Comparison of ENCODE assay signal across 16 mouse cellular contexts in genomic region chr12:26401254-26401653, GRCm38 (mm10). TPM values are rescaled to one million over a fixed set of nuclear protein-coding genes. Genes with fewer than 3 reads are reported as not detected.
DNase-seq lines count a peak whose midpoint lies in the region; ATAC-seq and TF ChIP-seq lines count a peak whose summit lies in the region.
"Had no signal": no experiment of that assay in that cellular context is flagged by ENCODE, and none has a peak within 500 bp of the region (broad histone marks: within the 10 kb centered on the region; RNA-seq: fewer than 3 reads in every experiment).

No protein-coding gene starts in this region.

- peak overlapping the region; percentile 61 for H3K27ac ChIP-seq in heart, embryonic 13.5 days (replicated peaks)
- peak overlapping the region; percentile 78 for H3K27ac ChIP-seq in lung, embryonic 14.5 days (ENCODE audit: low read depth)
- H3K27ac ChIP-seq in bone marrow, adult 2 months (ENCODE audit: control insufficient read depth, insufficient read depth, low read depth, low read length, poor library complexity) = peak overlapping the region; percentile 61; the same call in 1 of the 2 replicates
- peak overlapping the region; percentile 53; the same call in 1 of the 2 replicates for H3K27ac ChIP-seq in liver, postnatal 0 days (ENCODE audit: low read depth)
- H3K27ac ChIP-seq: left cerebral cortex, adult 2 months; midbrain, embryonic 15.5 days had no signal

- no peak for DNase-seq in heart, adult 8-10 months (ENCODE audit: low spot score)
- peak; percentile 28 for DNase-seq in lung, embryonic 14.5 days
- no peak for DNase-seq in lung, postnatal 36 days
- DNase-seq in liver, postnatal 0 days = no peak
- no peak for DNase-seq in layer of hippocampus, postnatal 10 days (ENCODE audit: low spot score in 2 of 2)
- DNase-seq in adrenal gland, postnatal 14 days = no peak
- DNase-seq: adrenal gland, postnatal 36 days; cerebellum, adult 8-10 months; kidney, adult 8-10 months; lung, adult 2 months; thymus, postnatal 14 days had no signal

- H3K4me1 ChIP-seq in heart, embryonic 13.5 days = peaks cover 49% of the 10 kb centered on the region
- peaks cover 37% of the 10 kb centered on the region for H3K4me1 ChIP-seq in lung, embryonic 14.5 days (ENCODE audit: insufficient read depth)
- peaks cover 19% of the 10 kb centered on the region for H3K4me1 ChIP-seq in bone marrow, adult 2 months (ENCODE audit: control insufficient read depth, insufficient read depth, low read length)
- H3K4me1 ChIP-seq in liver, postnatal 0 days (ENCODE audit: insufficient read depth) = peaks cover 33% of the 10 kb centered on the region

- 83% methylated on average over 1 of the region's 1 CpGs for WGBS in heart, embryonic 13.5 days
- WGBS in lung, embryonic 14.5 days = 76% methylated on average over 1 of the region's 1 CpGs
- 31% methylated on average over 1 of the region's 1 CpGs for WGBS in bone marrow, adult 2 months
- 48% methylated on average over 1 of the region's 1 CpGs for WGBS in liver, postnatal 0 days (ENCODE audit: insufficient replicate concordance)

- no peak overlapping the region for H3K4me3 ChIP-seq in heart, embryonic 13.5 days
- no peak overlapping the region for H3K4me3 ChIP-seq in lung, embryonic 14.5 days (ENCODE audit: low read depth, low read length)
- no peak overlapping the region for H3K4me3 ChIP-seq in bone marrow, adult 2 months (replicated peaks; ENCODE audit: control insufficient read depth, low read depth, low read length)
- no peak overlapping the region for H3K4me3 ChIP-seq in liver, postnatal 0 days (ENCODE audit: low read depth, low read length)
- H3K4me3 ChIP-seq: left cerebral cortex, adult 2 months; midbrain, embryonic 15.5 days had no signal

- no peak for TF ChIP-seq POLR2A in bone marrow, adult 2 months (IDR thresholded peaks at IDR 0.05; ENCODE audit: borderline replicate concordance, control insufficient read depth, low read depth, low read length)

- no peaks in the 10 kb centered on the region for H3K36me3 ChIP-seq in heart, embryonic 13.5 days
- peaks cover 14% of the 10 kb centered on the region; the same call in 1 of the 2 replicates for H3K36me3 ChIP-seq in lung, embryonic 14.5 days (ENCODE audit: insufficient read depth)
- no peaks in the 10 kb centered on the region for H3K36me3 ChIP-seq in liver, postnatal 0 days (replicated peaks; ENCODE audit: insufficient read depth, low read length)
- H3K36me3 ChIP-seq: midbrain, embryonic 15.5 days had no signal

- no peaks in the 10 kb centered on the region for H3K9me3 ChIP-seq in heart, embryonic 13.5 days
- no peaks in the 10 kb centered on the region for H3K9me3 ChIP-seq in lung, embryonic 14.5 days (ENCODE audit: low read depth, low read length)
- no peaks in the 10 kb centered on the region for H3K9me3 ChIP-seq in liver, postnatal 0 days (ENCODE audit: low read length)
- H3K9me3 ChIP-seq: midbrain, embryonic 15.5 days had no signal

- no peak for TF ChIP-seq CTCF in lung, embryonic 14.5 days (IDR thresholded peaks at IDR 0.05; ENCODE audit: low read depth)
- no peak for TF ChIP-seq CTCF in bone marrow, adult 2 months (IDR thresholded peaks at IDR 0.05; ENCODE audit: control insufficient read depth, insufficient read depth, low read length)
- no peak for TF ChIP-seq CTCF in liver, postnatal 0 days (IDR thresholded peaks at IDR 0.05; ENCODE audit: low read depth)

- TF ChIP-seq EP300 in liver, postnatal 0 days (IDR thresholded peaks at IDR 0.05; ENCODE audit: low read depth) = no peak

- ATAC-seq in heart, embryonic 13.5 days (ENCODE audit: extremely low read depth, insufficient number of reproducible peaks, low FRiP score, low TSS enrichment) = no peak
- ATAC-seq in lung, embryonic 14.5 days (ENCODE audit: insufficient read depth) = no peak
- ATAC-seq in liver, postnatal 0 days = 0 out of 2 replicates have a peak, but pooled peaks have one; percentile 6
- ATAC-seq: midbrain, embryonic 15.5 days had no signal

- H3K4me2 ChIP-seq in heart, embryonic 13.5 days = no peak overlapping the region
- no peak overlapping the region for H3K4me2 ChIP-seq in lung, embryonic 14.5 days
- 0 out of 2 replicates have a peak overlapping the region, but pooled peaks have one; percentile 11 for H3K4me2 ChIP-seq in liver, postnatal 0 days (ENCODE audit: low read depth, low read length)
- H3K4me2 ChIP-seq: heart, embryonic 11.5 days; midbrain, embryonic 15.5 days had no signal

- H3K27me3 ChIP-seq in heart, embryonic 13.5 days (replicated peaks) = no peaks in the 10 kb centered on the region
- no peaks in the 10 kb centered on the region for H3K27me3 ChIP-seq in lung, embryonic 14.5 days (ENCODE audit: insufficient read depth, low read length)
- H3K27me3 ChIP-seq in liver, postnatal 0 days (ENCODE audit: insufficient read depth, low read length) = no peaks in the 10 kb centered on the region
- H3K27me3 ChIP-seq: midbrain, embryonic 15.5 days had no signal

- H3K9ac ChIP-seq in heart, embryonic 13.5 days = no peak overlapping the region
- H3K9ac ChIP-seq in lung, embryonic 14.5 days = no peak overlapping the region
- no peak overlapping the region for H3K9ac ChIP-seq in liver, postnatal 0 days (replicated peaks)
- H3K9ac ChIP-seq: midbrain, embryonic 15.5 days had no signal

RNA-seq across cellular contexts. Expression of gene Rnf144a, which starts 13.8 kb away (rescaled TPM):
- 11.2 and 11.3 TPM in 2 replicates for polyA plus RNA-seq in heart, embryonic 13.5 days (2015; fragmentation: Nextera tagmentation; extraction: Ambion mirVana)
- total RNA-seq in heart, adult 8-10 months (2022) = 10 to 100 TPM in 2 of 4 experiments, 1 to 10 TPM in 2; 4.8 to 11.7 (median 8.9) TPM
- 45.6 and 46.9 TPM in 2 replicates for polyA plus RNA-seq in lung, embryonic 14.5 days (2014; fragmentation: Nextera tagmentation; extraction: Ambion mirVana)
- 7.6 and 13.2 TPM in 2 replicates for polyA plus RNA-seq in bone marrow, adult 2 months (2011; ENCODE audit: insufficient read depth, insufficient read length, low replicate concordance, missing spikeins)
- 3.1 and 3.2 TPM in 2 replicates for polyA plus RNA-seq in liver, postnatal 0 days (2015; fragmentation: Nextera tagmentation; extraction: Ambion mirVana)
- total RNA-seq in layer of hippocampus, postnatal 10 days (2021) = 10 to 100 TPM; 35.1 to 39.0 TPM
- total RNA-seq in adrenal gland, postnatal 14 days (2021) = 24.1 and 33.5 TPM in 2 replicates

RNA-seq across cellular contexts. Expression of gene Rsad2, which starts 55.0 kb away (rescaled TPM):
- 1.2 and 2.0 TPM in 2 replicates for polyA plus RNA-seq in heart, embryonic 13.5 days (2015; fragmentation: Nextera tagmentation; extraction: Ambion mirVana)
- total RNA-seq in heart, adult 8-10 months (2022) = 1 to 10 TPM; 4.0 to 7.3 (median 5.7) TPM
- 0.30 and 0.31 TPM in 2 replicates for polyA plus RNA-seq in lung, embryonic 14.5 days (2014; fragmentation: Nextera tagmentation; extraction: Ambion mirVana)
- 114 and 157 TPM in 2 replicates for polyA plus RNA-seq in bone marrow, adult 2 months (2011; ENCODE audit: insufficient read depth, insufficient read length, low replicate concordance, missing spikeins)
- 52.5 and 62.2 TPM in 2 replicates for polyA plus RNA-seq in liver, postnatal 0 days (2015; fragmentation: Nextera tagmentation; extraction: Ambion mirVana)
- total RNA-seq in layer of hippocampus, postnatal 10 days (2021) = 1 to 10 TPM in 1 of 2 experiments, under 1 TPM in 1; 0.46 to 1.0 TPM
- 26.6 and 27.1 TPM in 2 replicates for total RNA-seq in adrenal gland, postnatal 14 days (2021)

Comparison
In these comparisons a context has a peak if more than half of its experiments do, and no peak if none do; other contexts are left out.
1. RNA of gene Rsad2, which starts 55.0 kb away (polyA plus RNA-seq): 114 to 157 TPM in bone marrow, adult 2 months and 52.5 to 62.2 TPM in liver, postnatal 0 days; 1.2 to 2.0 TPM in heart, embryonic 13.5 days and 0.30 to 0.31 TPM in lung, embryonic 14.5 days; every median in the first group is over 10 times any median in the second.
2. Peak in every context shown above with its lines, with median percentiles within 50 percentile points of each other: H3K27ac ChIP-seq.